Mouse (Mus musculus) midbrain, postnatal 0 days (tissue): ENCODE results near the gene Pdlim4. TPM values are rescaled to one million over a fixed set of nuclear protein-coding genes. Genes with fewer than 3 reads are reported as not detected.

ENCODE experiments used
- ATAC-seq: fragments of 200-750 bp; cut with Nextera tagmentation; 2 replicates; pipeline ENCODE4 v1.8.0; 2017; ENCODE audit warnings: moderate number of reproducible peaks, mild to moderate bottlenecking, moderate TSS enrichment, moderate library complexity; ENCODE audit not compliant: low FRiP score
- DNase-seq: peaks from one replicate; pipeline ENCODE4 v3.0.0-alpha.2; 2015; ENCODE audit warnings: low spot score
- H3K27ac ChIP-seq: fragments of 300-500 bp; sonication (generic); 2 replicates; pipeline ENCODE4 v1.5.1; 2014; ENCODE audit warnings: low read depth, mild to moderate bottlenecking, low read length, mixed read lengths
- H3K27me3 ChIP-seq: fragments of 300-500 bp; sonication (generic); 2 replicates; pipeline ENCODE4 v1.6.1; 2014; ENCODE audit warnings: low read length, control low read depth, mixed read lengths; ENCODE audit not compliant: insufficient read depth
- H3K36me3 ChIP-seq: fragments of 300-500 bp; sonication (generic); 2 replicates; pipeline ENCODE4 v1.6.1; 2014; ENCODE audit warnings: low read length, control low read depth, mixed read lengths; ENCODE audit not compliant: insufficient read depth
- H3K4me1 ChIP-seq: fragments of 300-500 bp; sonication (generic); 2 replicates; pipeline ENCODE4 v1.6.1; 2014; ENCODE audit warnings: mild to moderate bottlenecking, control low read depth, antibody characterized with exemption, low read length, mixed read lengths; ENCODE audit not compliant: insufficient read depth
- H3K4me2 ChIP-seq: fragments of 300-500 bp; sonication (generic); 2 replicates; pipeline ENCODE4 v1.6.1; 2014; ENCODE audit warnings: low read depth, mild to moderate bottlenecking, low read length, mixed read lengths; ENCODE audit not compliant: poor library complexity, severe bottlenecking
- H3K4me3 ChIP-seq: fragments of 300-500 bp; sonication (generic); 2 replicates; pipeline ENCODE4 v1.5.1; 2014; ENCODE audit warnings: low read depth, mild to moderate bottlenecking, low read length, moderate library complexity
- H3K9ac ChIP-seq: fragments of 300-500 bp; sonication (generic); replicated peaks from 2 replicates; pipeline ENCODE4 v1.6.1; 2014; ENCODE audit warnings: mild to moderate bottlenecking, low read length, moderate library complexity, mixed read lengths; ENCODE audit not compliant: poor library complexity, severe bottlenecking
- H3K9me3 ChIP-seq: fragments of 300-500 bp; sonication (generic); 2 replicates; pipeline ENCODE4 v1.6.1; 2016; ENCODE audit warnings: low read length, control low read depth
- CTCF ChIP-seq: IDR thresholded peaks from 2 replicates; pipeline ENCODE4 v1.5.1; 2016; ENCODE audit warnings: antibody characterized with exemption, mild to moderate bottlenecking
- WGBS: fragments of 180-500 bp; shearing (Covaris S2); extraction: QIAGEN DNeasy Blood & Tissue Kit; methylation state at CpG from one replicate; pipeline ENCODE4 v1.1.7; 2014; 5-methylcytosine and 5-hydroxymethylcytosine counted together
- polyA plus RNA-seq: library from polyadenylated mRNA; unstranded; fragments of >200 nt; fragmentation: Nextera tagmentation; extraction: Ambion mirVana; gene quantifications from 2 replicates; pipeline ENCODE4 v1.2.1, GENCODE M21; 2015
- total RNA-seq: library from RNA; depleted of rRNA; stranded (reverse); fragments of >200 nt; gene quantifications from 2 replicates; pipeline ENCODE4 v1.2.3, GENCODE M21; 2014

Gene Pdlim4
- total and polyA plus RNA-seq, 2 experiments from 2014 or later = 31.7 to 32.8 TPM

GRCm38 (mm10) chr11:54080435-54080834, 11.6 kb upstream of the Pdlim4 start:
- H3K27me3 ChIP-seq = no peaks in the 10 kb centered on the region
- no peak for TF ChIP-seq CTCF
- no peaks in the 10 kb centered on the region for H3K9me3 ChIP-seq
- H3K9ac ChIP-seq = no peak overlapping the region
- no peaks in the 10 kb centered on the region for H3K36me3 ChIP-seq
- H3K27ac ChIP-seq = no peak overlapping the region
- WGBS = 39% methylated on average over 7 of the region's 7 CpGs
- ATAC-seq (no peak), DNase-seq (no peak)
- H3K4me1 ChIP-seq = no peaks in the 10 kb centered on the region
- no peak overlapping the region for H3K4me2 ChIP-seq
- H3K4me3 ChIP-seq = no peak overlapping the region

- H3K4me3 ChIP-seq = no peak overlapping the region
- H3K36me3 ChIP-seq = no peaks in the 10 kb centered on the region
- H3K27ac ChIP-seq = no peak overlapping the region
- ATAC-seq (no peak), DNase-seq (no peak)
- H3K4me1 ChIP-seq = no peaks in the 10 kb centered on the region
- no peaks in the 10 kb centered on the region for H3K27me3 ChIP-seq
- WGBS = 84% methylated on average over 1 of the region's 1 CpGs
- TF ChIP-seq CTCF = no peak
- no peak overlapping the region for H3K9ac ChIP-seq
- no peaks in the 10 kb centered on the region for H3K9me3 ChIP-seq
- no peak overlapping the region for H3K4me2 ChIP-seq
These were observed 7.3 kb upstream of the Pdlim4 start for GRCm38 (mm10) chr11:54076101-54076500.

GRCm38 (mm10) chr11:54075353-54075752, 6.5 kb upstream of the Pdlim4 start:
- H3K9me3 ChIP-seq = no peaks in the 10 kb centered on the region
- DNase-seq (no peak), ATAC-seq (no peak)
- H3K27me3 ChIP-seq = no peaks in the 10 kb centered on the region
- H3K4me2 ChIP-seq = no peak overlapping the region
- H3K27ac ChIP-seq = no peak overlapping the region
- no peaks in the 10 kb centered on the region for H3K36me3 ChIP-seq
- no peak overlapping the region for H3K4me3 ChIP-seq
- H3K9ac ChIP-seq = no peak overlapping the region
- TF ChIP-seq CTCF = no peak
- no peaks in the 10 kb centered on the region for H3K4me1 ChIP-seq
- whole genome bisulfite sequencing = 67% methylated on average over 6 of the region's 6 CpGs

GRCm38 (mm10) chr11:54073291-54073690, 4.5 kb upstream of the Pdlim4 start:
- WGBS = 43% methylated on average over 4 of the region's 4 CpGs
- no peak for TF ChIP-seq CTCF
- Histone ChIP-seq H3K27ac (no peak overlapping the region), H3K4me1 (0 out of 2 replicates have a peak, but pooled peaks cover 3% of the 10 kb centered on the region), H3K9me3 (no peaks in the 10 kb centered on the region), H3K4me3 (no peak overlapping the region), H3K9ac (no peak overlapping the region), H3K27me3 (no peaks in the 10 kb centered on the region), H3K36me3 (no peaks in the 10 kb centered on the region), H3K4me2 (no peak overlapping the region)
- DNase-seq (no peak), ATAC-seq (no peak)

GRCm38 (mm10) chr11:54071726-54072445, 3.1 kb upstream of the Pdlim4 start:
- Histone ChIP-seq H3K27me3 (no peaks in the 10 kb centered on the region), H3K27ac (no peak overlapping the region), H3K4me2 (no peak overlapping the region), H3K9ac (no peak overlapping the region), H3K4me3 (no peak overlapping the region), H3K36me3 (no peaks in the 10 kb centered on the region), H3K9me3 (no peaks in the 10 kb centered on the region), H3K4me1 (0 out of 2 replicates have a peak, but pooled peaks cover 3% of the 10 kb centered on the region)
- 94% methylated on average over 5 of the region's 5 CpGs for WGBS
- TF ChIP-seq CTCF = no peak
- no peak for DNase-seq
- ATAC-seq = no peak

GRCm38 (mm10) chr11:54067996-54068519, 756 bp downstream of the Pdlim4 start:
- Histone ChIP-seq H3K9ac (no peak overlapping the region), H3K4me2 (peak overlapping the region; percentile 91), H3K27me3 (no peaks in the 10 kb centered on the region), H3K36me3 (no peaks in the 10 kb centered on the region), H3K9me3 (no peaks in the 10 kb centered on the region), H3K4me1 (peaks cover 3% of the 10 kb centered on the region; the same call in 1 of the 2 replicates), H3K4me3 (peak overlapping the region; percentile 51; the same call in 1 of the 2 replicates), H3K27ac (no peak overlapping the region)
- ATAC-seq (no peak), DNase-seq (no peak)
- WGBS = 43% methylated on average over 4 of the region's 4 CpGs
- no peak for TF ChIP-seq CTCF
